Mouse (Mus musculus) MEL-GATA-1-ER (cell line): ENCODE measurements around the gene H2-Q2.
"Not testable (repeated sequence)": the region's sequence is repeated elsewhere in the genome, so short reads cannot be mapped to it uniquely, and the experiment has no call there.

Experiments
- DNase-seq: peaks from one replicate; pipeline ENCODE4 v3.0.0-alpha.2; 2012; ENCODE audit warnings: low read depth; ENCODE audit errors: extremely low read depth

Gene H2-Q2

GRCm38 (mm10) chr17:35342071-35342671 lies at the start of gene H2-Q2:
Gene H2-Q2, plus strand, starts transcription at chr17:35342242.
- DNase-seq = no peak

- peak; percentile 24 for DNase-seq
Measured at GRCm38 (mm10) chr17:35295796-35296195, 46.2 kb upstream of the H2-Q2 start.

GRCm38 (mm10) chr17:35300261-35300945 lies 41.6 kb upstream of the H2-Q2 start:
- DNase-seq = not testable (repeated sequence)

- DNase-seq = peak; percentile 83
Measured at GRCm38 (mm10) chr17:35301645-35302258, 40.3 kb upstream of the H2-Q2 start.

GRCm38 (mm10) chr17:35303271-35303670 lies 38.8 kb upstream of the H2-Q2 start:
- no peak for DNase-seq

- DNase-seq = no peak
Measured at GRCm38 (mm10) chr17:35303756-35304350, 38.2 kb upstream of the H2-Q2 start.

GRCm38 (mm10) chr17:35304478-35304877 lies 37.6 kb upstream of the H2-Q2 start:
- DNase-seq = no peak

- not testable (repeated sequence) for DNase-seq
Measured at GRCm38 (mm10) chr17:35304921-35305320, 37.1 kb upstream of the H2-Q2 start.

- no peak for DNase-seq
Measured at GRCm38 (mm10) chr17:35318671-35319070, 23.4 kb upstream of the H2-Q2 start.

GRCm38 (mm10) chr17:35320327-35321081 lies 21.5 kb upstream of the H2-Q2 start, which contains the start of gene H2-Q1:
Gene H2-Q1, plus strand, starts transcription at chr17:35320405.
- no peak for DNase-seq

- not testable (repeated sequence) for DNase-seq
Measured at GRCm38 (mm10) chr17:35325124-35325523, 16.9 kb upstream of the H2-Q2 start.

GRCm38 (mm10) chr17:35326000-35326399 lies 16.0 kb upstream of the H2-Q2 start:
- not testable (repeated sequence) for DNase-seq

GRCm38 (mm10) chr17:35329714-35330113 lies 12.3 kb upstream of the H2-Q2 start:
- not testable (repeated sequence) for DNase-seq

- not testable (repeated sequence) for DNase-seq
Measured at GRCm38 (mm10) chr17:35331546-35331945, 10.5 kb upstream of the H2-Q2 start.

GRCm38 (mm10) chr17:35342711-35343476 lies 852 bp downstream of the H2-Q2 start:
- DNase-seq = no peak

GRCm38 (mm10) chr17:35347659-35348058 lies 5.6 kb downstream of the H2-Q2 start:
- not testable (repeated sequence) for DNase-seq

GRCm38 (mm10) chr17:35353275-35353674 lies 11.2 kb downstream of the H2-Q2 start:
- DNase-seq = not testable (repeated sequence)

GRCm38 (mm10) chr17:35354071-35354470 lies 12.0 kb downstream of the H2-Q2 start:
- no peak for DNase-seq

GRCm38 (mm10) chr17:35357086-35357485 lies 15.0 kb downstream of the H2-Q2 start:
- DNase-seq = no peak

- no peak for DNase-seq
Measured at GRCm38 (mm10) chr17:35358763-35359469, 16.9 kb downstream of the H2-Q2 start.
